Comparison of ENCODE assay signal across 18 mouse cellular contexts in the genomic region with DNA sequence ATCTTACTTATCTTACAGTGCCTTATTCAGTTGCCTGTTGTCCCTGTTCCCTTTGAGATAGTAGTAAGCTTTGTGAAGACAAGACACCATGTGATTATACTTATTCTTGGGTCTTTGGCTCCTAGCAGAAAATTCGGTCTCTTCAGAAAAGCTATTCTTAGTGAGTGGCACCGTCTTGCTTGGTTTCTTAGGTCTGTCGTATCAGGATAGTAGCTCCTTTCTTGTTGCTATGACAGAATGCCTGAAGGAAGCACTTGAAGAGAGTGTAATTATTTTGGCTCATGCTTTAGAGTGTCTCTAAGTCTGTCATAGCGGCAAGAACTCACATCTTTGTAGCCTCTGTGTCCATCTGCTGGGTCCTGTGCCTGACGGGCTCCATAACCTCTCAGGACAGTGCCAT.
"Had no signal": no experiment of that assay in that cellular context is flagged by ENCODE, and none has a peak within 500 bp of the region (broad histone marks: within the 10 kb centered on the region; RNA-seq: fewer than 3 reads in every experiment).

No protein-coding gene starts in this region.

- ATAC-seq: midbrain, embryonic 15.5 days had no signal

- H3K4me3 ChIP-seq: layer of hippocampus, adult 2 months; liver, embryonic 13.5 days; midbrain, embryonic 12.5 days; midbrain, embryonic 15.5 days; neural tube, embryonic 12.5 days; neural tube, embryonic 15.5 days had no signal

- H3K4me2 ChIP-seq: liver, embryonic 13.5 days; midbrain, embryonic 12.5 days; midbrain, embryonic 15.5 days; neural tube, embryonic 12.5 days; neural tube, embryonic 15.5 days had no signal

- H3K27ac ChIP-seq: layer of hippocampus, adult 2 months; liver, embryonic 13.5 days; macrophage; midbrain, embryonic 12.5 days; midbrain, embryonic 15.5 days; neural tube, embryonic 12.5 days; neural tube, embryonic 15.5 days; stomach, postnatal 0 days had no signal

- H3K4me1 ChIP-seq: midbrain, embryonic 12.5 days; midbrain, embryonic 15.5 days; neural tube, embryonic 12.5 days; neural tube, embryonic 15.5 days had no signal

- DNase-seq: kidney, adult 9 months; kidney, postnatal 25 days; layer of hippocampus, adult 9-11 months; liver, embryonic 13.5 days; lung, adult 2 months; lung, postnatal 14 days; right cerebral cortex, adult 18-20 months; right cerebral cortex, postnatal 14 days; right cerebral cortex, postnatal 4 days; thymus, adult 18-20 months; thymus, postnatal 36 days had no signal

- H3K9me3 ChIP-seq: liver, embryonic 13.5 days; midbrain, embryonic 12.5 days; midbrain, embryonic 15.5 days; neural tube, embryonic 12.5 days; neural tube, embryonic 15.5 days had no signal

- H3K36me3 ChIP-seq: liver, embryonic 13.5 days; midbrain, embryonic 15.5 days; neural tube, embryonic 12.5 days; neural tube, embryonic 15.5 days had no signal

- H3K9ac ChIP-seq: liver, embryonic 13.5 days; midbrain, embryonic 12.5 days; midbrain, embryonic 15.5 days; neural tube, embryonic 12.5 days; neural tube, embryonic 15.5 days had no signal

- H3K27me3 ChIP-seq: liver, embryonic 13.5 days; midbrain, embryonic 12.5 days; midbrain, embryonic 15.5 days; neural tube, embryonic 12.5 days; neural tube, embryonic 15.5 days had no signal
